Mouse (Mus musculus) left cerebral cortex, adult 6 months (tissue): Measurements from ENCODE around the gene B3gat2. TPM values are rescaled to one million over a fixed set of nuclear protein-coding genes. Genes with fewer than 3 reads are reported as not detected.

ENCODE experiments used
- long read RNA-seq, 2 experiments: library from polyadenylated mRNA; unstranded; transcript quantifications; one replicate each; pipeline ENCODE4 v2.0.0; 2019 to 2020
- polyA plus RNA-seq: library from polyadenylated mRNA; unstranded; fragments of <200 nt; fragmentation: Nextera tagmentation; gene quantifications from 2 replicates; pipeline ENCODE4 v1.2.3, GENCODE M21; 2021

Gene B3gat2
- 2.8 and 3.8 TPM in 2 replicates for polyA plus RNA-seq
- long read RNA-seq, experiment 1, full-length matches to known transcripts: 7 of 8 reads
- long read RNA-seq, experiment 1, partial matches to known transcripts: 0 of 8 reads
- long read RNA-seq, experiment 1, other reads (novel, unspliced or antisense): 1 of 8 reads
- long read RNA-seq, experiment 2, partial matches to known transcripts: 0 of 4 reads
- long read RNA-seq, experiment 2, other reads (novel, unspliced or antisense): 3 of 4 reads

DNA sequence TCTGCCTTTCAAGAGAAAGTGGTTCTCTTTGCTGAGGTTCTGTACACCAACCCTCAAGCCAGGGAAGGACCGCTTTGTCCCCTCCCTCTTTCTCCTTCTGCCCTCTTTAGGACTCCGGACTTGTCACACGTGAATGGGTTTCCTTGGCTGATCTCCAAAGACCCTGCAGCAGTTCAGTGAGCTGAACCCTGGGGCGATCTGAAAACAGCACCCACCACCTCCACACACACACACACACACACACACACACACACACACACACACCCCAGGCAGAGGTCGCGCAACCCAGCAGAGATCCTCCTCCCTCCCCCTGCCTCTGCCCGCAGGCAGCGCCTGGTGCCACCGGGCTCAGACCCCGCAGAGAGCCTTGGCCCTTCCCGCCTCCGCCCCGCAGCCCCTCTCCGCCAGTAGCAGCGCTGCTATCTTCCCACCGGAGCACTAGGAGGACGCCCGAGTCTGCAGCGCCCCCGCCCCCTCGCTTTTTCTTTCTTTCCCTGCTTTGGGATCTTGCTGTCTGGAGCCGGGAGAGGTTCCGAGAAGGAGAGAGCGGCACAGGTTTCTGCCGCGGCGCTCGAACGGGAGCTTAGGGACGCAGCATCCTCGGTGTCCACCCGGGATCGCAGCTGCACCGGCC is at the start of gene B3gat2:
Gene B3gat2 (plus strand): TSS at position 252 of the 634 bp plus-strand sequence.

Other genes starting within 250 kb of the B3gat2 start
- gene Smap1, start 160.6 kb downstream of the B3gat2 start, polyA plus RNA-seq: 21.5 and 139 TPM in 2 replicates
- gene Sdhaf4, start 243.9 kb downstream of the B3gat2 start, polyA plus RNA-seq: 164 and 165 TPM in 2 replicates